Mouse (Mus musculus): Measurements from ENCODE around the gene Vcam1.

The Vcam1 gene

DNA sequence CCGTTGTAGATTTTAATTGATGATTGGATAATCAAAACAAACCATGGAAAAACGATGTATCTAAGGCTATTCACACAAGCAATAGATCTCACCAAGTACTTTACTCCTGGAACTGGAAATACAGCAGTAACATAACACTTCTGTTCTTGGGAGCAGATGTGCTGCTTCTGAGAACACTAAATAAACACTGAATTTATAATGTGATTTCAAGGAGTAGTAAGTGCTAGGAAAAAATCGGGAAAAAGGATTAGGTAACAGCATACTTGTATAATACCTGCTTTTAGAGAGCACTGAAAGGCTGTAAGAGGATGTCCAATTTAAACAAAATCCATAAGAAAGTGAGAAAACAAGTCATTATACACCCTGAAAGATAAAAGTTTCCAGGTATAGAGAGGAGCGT, 43.5 kb downstream of the Vcam1 start:
- CTCF ChIA-PET, result no interaction called here

DNA sequence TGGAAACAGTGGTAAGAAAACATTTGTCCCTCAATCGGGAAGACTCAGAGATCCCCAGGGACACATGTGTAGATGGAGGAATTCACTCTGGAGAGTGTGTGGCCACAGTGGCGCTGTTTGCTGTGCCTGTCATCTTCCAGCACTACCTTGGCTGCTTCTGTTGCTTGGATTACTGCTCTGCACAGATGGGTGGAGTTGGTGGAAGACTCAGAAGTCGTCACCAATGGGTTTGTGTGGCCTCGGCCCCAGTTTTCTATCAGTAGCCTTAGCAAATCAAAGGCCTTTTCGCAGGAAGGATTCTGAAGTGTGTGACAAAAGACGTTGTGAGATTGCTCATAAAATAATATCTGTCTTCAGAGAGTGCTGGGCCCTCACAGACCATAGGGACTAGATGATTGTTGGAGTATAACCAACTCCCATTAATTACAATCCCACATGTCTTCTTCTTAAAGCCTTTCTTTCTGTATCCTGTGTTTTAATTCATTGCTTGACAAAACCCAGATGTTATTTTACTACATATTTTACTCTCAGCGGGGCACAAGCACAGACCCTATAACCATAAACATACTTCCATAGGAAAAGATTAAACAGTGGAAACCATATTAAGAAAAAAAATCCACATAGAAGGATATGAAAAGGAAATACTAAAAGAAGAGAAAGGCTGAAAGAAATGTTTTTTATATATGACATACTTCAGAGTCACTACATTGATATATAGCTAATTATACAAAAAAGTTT, 48.4 kb downstream of the Vcam1 start:
- CTCF ChIA-PET, result no interaction called here

DNA sequence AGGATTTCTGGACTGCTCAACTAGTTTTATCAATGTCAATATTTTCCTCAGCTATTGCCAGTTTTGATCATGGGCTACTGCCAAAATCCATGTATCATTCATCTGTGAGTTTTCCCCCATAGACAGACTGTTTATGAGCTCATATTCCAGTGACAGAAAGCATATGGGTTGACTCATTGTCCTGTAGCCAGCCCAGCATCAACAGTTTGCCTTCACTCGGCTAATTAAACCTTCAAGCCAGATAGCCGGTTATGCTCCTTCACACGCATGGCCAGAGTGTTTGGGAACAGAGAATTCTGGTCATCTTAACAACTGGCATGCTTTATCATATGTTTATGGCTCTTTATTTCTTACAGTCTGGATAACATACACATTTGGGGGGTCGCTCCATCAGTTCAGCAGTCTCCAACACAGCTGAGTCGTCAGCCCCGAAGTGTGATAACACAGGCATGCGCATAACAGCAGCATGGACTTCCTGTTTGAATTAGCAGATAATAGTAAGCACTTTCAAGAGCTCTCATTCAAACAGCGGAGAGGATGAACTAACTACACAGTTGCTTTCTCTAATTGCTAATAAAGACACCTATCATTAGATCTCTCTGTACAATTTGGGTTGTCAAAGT, 49.2 kb downstream of the Vcam1 start:
- CTCF ChIA-PET, result no interaction called here

DNA sequence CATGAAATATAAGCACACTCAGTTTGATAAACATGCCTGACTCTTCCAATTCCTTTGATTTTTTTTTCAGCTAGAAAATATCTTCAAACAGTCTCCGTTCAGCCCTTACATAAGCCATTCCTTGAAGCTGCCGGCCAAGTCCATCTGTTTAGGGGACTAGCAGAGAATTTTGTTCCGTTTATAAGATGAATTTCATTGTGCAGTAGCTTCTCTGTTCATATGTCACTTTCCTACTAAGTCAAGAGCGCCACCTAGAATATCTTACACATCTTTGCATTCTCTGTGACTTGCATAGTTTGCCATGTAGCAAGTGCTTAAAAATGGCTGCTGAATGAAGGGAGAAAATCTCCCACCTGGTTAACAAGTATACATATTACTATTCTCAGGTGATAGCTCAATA, 51.0 kb downstream of the Vcam1 start:
- CTCF ChIA-PET, result no interaction called here

DNA sequence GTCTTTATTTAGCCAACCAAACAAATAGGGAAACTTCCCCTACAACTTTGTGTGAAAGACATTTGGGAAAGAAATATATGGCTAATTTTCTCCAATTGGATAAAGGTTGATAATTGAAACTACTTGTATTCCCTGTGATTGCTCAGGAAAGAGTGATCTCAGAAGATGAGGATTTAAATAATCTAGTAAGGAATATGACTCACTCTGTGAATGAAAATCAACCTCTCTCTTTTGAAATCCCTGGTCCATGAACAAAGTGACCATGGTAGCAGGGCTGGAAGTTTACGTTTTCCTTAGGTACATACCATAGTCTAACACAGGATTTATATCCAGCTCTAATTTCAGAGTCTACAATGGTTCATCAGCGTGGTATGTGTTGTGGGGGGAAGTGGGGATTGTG, 52.7 kb downstream of the Vcam1 start:
- CTCF ChIA-PET, result no interaction called here

DNA sequence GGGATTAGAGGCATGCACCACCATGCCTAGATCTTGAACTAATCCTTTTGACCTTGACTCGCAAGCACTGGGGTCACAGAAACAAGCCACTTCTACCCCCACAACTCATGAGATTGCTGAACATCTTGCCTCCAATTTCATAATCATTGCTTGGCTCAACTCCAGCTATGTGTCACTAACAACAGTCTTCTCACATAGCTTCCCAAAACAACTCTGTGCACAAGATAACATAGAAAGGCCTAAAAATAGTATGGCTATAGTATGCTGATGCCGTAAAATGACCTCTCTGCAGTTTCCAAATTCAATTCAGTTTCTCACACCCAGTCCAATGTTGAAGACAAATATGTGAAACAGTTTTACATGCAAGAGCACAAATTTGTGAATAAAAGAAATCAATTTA, 56.9 kb downstream of the Vcam1 start:
- CTCF ChIA-PET, result no interaction called here

DNA sequence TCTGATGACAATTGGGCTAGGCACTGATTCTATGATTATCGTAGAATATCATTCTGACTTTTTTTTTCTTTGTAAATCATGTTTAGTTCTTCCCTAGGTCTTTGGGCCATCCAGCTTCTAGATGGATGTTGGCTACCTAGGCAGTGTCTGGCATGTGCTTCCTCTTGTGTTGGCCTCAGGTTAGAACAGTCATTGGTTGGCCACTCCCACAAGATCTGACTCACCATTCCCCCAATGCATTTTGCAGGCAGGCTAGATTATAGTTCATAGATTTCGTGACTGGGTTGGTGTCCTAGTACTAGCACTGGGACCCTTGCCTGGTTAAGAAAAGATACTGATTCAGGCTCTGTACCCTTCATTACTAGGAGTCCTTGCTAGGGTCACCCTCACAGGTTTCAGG, 67.3 kb downstream of the Vcam1 start:
- CTCF ChIA-PET, result no interaction called here

DNA sequence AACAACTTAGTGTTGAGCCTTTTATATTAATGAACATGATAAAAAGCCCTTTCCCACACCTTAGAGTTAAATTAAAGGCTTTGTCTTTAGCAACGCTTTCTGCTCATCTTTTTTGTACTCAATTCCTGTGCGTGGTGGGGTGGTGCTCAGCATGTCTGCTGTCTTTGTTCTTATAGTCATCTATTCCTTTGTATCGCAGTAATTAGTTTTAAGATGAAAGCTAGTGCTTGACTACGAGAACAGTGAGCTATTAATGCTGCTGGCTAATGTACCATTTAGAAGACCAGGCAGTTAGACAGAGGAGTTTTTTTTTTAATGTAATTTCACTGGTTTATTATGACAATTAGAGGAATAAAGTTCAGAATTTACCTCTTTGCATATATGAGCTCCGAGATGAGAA, 69.2 kb downstream of the Vcam1 start:
- CTCF ChIA-PET, result no interaction called here
